Mouse (Mus musculus): ENCODE measurements around the gene Armc7. TPM values are rescaled to one million over a fixed set of nuclear protein-coding genes. Genes with fewer than 3 reads are reported as not detected.

The Armc7 gene
- 34.7 TPM for total RNA-seq (2023)

DNA sequence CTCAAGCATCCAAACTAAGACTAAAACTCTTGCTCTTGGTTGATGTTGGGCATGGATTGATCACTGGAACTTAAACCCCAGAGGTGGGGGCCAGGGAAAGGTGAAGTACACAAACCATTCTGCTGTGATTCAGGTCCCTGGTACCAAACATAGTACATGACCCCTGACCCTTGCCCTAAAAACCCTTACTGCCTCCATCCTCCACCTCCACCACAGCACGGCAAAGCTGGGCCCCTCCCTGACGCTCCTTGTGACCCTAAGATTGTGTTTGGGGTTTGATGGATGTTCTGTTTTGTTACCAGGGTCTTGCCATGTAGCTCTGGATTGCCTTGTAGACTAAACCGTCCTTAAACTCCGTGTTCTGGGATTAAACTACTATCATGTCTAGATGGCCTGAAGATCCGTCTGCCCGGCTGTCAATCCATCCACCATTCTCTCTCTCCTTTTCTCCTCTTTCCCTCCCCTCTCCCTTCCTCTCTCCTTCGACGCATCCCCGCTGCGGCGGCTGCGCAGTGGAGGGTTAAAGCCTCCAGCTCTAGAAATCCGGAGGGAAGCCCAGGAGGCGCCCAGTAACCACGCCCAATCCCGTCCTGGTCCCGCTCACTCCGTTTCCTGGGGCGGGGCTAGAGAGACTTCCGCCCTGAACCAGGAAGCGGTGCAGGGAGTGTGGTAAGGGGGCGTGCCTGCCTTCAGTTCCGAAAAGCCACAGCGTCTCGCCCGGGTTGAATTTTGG is at the start of gene Armc7:
TSS of gene Armc7 (plus strand) at position 643 of the 733 bp plus-strand sequence.

DNA sequence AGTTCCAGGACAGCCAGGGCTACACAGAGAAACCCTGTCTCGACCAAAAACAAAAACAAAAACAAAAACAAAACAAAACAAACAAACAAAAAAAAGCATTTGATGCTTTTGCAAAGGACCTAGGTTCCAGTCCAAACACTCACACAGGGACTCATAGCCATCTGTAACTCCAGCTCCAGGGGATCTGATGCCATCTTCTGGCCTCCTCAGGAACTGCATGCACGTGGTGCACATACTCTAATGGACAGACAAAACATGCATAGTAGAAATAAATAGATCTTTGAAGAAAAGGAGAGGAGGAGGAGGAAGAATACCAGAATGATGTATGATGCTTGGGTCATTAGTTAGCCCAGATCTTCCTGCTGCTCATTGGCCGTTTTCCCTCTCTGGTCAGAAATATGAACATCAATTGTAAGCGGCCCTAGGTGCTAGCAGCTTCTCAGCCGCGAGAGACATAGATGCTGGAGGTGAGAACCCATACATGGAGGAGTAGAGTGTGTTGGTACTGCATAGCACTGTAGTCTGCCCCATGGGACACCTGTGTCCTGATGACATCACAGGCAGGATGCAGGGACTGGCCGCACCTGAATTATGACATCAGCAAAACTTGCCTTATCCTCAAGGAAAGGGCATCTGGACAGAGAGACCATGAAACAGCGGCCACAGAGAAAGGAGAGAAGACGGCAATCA is 35.4 kb upstream of the Armc7 start, which contains the start of gene Trim80:
TSS of gene Trim80 (plus strand) at position 640 of the 690 bp plus-strand sequence.

DNA sequence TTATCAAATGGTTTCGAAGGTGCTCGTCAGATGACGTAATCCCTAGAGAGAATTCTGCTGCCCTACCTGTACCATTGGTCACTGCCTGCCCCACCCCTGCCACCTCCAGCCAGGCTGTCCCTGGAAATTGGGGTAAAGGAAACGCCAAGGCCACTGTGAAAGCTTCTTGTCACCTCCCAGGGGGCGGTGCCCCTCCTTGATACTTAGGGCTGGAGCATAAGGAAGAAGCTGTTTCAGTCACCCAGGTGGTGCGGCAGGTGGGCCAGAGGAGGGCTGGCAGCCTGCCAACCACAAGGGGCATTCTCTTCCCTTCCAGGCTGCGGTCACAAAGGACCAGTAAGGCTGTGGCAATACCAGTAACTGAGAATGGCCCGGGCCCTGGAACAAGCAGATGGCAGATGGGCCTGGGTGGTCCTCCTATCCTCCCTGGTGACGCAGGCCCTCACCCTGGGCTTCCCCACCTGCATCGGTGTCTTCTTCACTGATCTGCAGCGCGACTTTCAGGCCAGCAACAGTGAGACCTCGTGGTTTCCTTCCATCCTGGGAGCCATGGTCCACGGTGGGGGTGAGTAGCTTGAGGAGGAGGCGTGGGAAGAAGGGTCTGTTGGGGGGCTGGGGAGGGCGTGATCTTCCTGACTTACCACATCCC is 13.1 kb upstream of the Armc7 start, which contains the start of gene Slc16a5:
TSS of gene Slc16a5 (plus strand) at position 232 of the 649 bp plus-strand sequence.

DNA sequence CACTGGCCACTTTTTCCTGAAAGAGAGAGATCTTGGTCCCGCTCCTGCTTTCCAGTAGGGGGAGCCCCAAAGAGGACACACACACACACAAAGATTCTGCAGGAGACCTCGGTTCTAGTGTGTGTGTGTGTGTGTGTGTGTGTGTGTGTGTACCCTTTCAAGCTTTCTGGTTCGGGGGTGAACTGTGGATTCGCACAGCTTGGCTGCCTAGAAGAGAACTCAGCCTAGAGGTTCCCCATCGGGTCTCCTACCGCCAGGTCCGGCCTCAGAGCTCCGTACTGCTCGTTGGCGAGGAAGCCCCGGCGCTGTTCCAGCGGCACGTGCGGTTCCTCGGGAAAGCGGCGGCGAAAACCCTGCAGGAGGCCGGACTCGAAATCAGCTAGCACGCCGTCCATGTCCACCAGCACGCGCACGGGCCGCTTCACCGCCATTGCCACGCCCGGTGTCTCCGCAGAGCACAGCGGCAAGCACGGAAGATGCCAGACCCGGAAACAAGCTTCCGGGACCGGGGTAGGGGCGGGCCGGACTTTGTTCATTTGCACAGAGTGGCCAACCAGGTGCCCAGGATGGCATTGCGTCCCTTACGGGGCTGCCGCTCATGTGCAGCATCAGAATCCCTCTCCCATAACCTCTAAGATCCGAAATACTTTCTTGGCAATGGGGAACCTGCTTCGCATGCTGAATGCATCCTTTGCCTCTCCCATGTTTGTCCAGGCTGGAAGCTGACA is 16.1 kb downstream of the Armc7 start, which contains the start of gene Nt5c:
TSS of gene Nt5c (minus strand) at position 507 of the 728 bp plus-strand sequence.

DNA sequence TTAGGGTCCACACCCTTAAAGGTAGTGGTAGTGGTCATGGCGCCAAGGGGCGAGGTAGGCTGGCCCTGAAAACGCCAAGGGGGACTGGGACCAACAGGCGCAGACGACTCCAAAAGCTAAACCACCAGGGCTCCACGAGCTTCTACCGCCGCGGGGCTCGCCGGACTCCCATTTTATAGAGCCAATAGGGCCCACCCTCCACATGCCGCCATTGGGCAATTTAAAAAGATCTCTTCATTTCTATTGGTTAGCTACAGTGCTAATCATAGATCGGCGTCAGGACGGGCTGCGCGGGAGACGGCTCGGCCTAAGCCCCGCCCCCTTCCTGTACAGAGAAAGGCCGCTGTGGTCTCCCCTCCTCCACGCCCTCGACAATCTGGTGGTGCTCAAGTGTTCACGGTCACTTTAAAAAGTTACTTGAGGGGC is 38.8 kb downstream of the Armc7 start, which contains the start of gene Jpt1:
TSS of gene Jpt1 (minus strand) at position 150 of the 426 bp plus-strand sequence.

DNA sequence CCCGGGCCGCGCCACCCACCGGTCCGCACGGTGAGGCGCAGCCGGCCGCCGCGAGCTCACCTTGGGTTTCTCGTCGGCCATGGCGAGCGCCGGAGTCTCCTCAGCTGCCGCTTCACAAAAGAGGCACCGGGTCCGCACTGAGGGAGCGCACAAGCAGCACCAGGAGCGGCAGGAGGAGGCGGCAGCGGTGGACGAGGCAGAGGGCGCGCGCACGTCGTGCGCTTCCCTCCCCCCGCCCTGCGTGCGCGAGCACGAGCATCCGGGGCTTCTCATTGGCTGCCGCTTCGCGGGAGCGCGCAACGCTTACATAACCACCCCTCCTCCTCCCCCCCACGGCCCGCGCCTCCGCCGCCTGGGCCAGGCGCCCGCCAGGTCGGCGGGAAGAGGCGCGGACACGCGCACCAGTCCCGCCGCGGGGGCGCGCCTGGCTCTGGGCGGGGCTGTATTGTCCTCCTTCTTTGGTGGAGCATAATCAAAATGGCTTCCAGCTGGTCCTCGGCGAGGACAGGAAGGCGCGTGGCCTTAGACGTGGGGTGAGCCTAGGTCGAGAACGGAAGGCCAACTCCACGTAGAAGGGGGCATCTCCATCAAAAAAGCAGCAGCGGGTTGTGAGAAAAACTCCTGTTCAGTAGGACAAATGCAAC is 60.7 kb downstream of the Armc7 start, which contains the start of gene Sumo2:
TSS of gene Sumo2 (minus strand) at position 239 of the 644 bp plus-strand sequence.

Other genes with a start within 250 kb of the Armc7 start
- not detected for gene Grin2c, start 208.4 kb upstream of the Armc7 start, total RNA-seq (2023)
- 17.1 TPM for gene Fdxr, start 198.6 kb upstream of the Armc7 start, total RNA-seq (2023)
- 1.1 TPM for gene Fads6, start 178.0 kb upstream of the Armc7 start, total RNA-seq (2023)
- not detected for gene Otop2, start 168.5 kb upstream of the Armc7 start, total RNA-seq (2023)
- not detected for gene Ush1g, start 153.6 kb upstream of the Armc7 start, total RNA-seq (2023)
- not detected for gene Otop3, start 140.9 kb upstream of the Armc7 start, total RNA-seq (2023)
- gene Hid1, start 107.9 kb upstream of the Armc7 start, total RNA-seq (2023), result 28.6 TPM
- gene Cdr2l, start 93.8 kb upstream of the Armc7 start, total RNA-seq (2023), result 0.82 TPM
- 76.4 TPM for gene Mrpl58, start 71.9 kb upstream of the Armc7 start, total RNA-seq (2023)
- gene Atp5h, start 55.7 kb upstream of the Armc7 start, total RNA-seq (2023), result 215 TPM
- gene Kctd2, start 55.5 kb upstream of the Armc7 start, total RNA-seq (2023), result 52.0 TPM
- gene Trim80, start 35.1 kb upstream of the Armc7 start, total RNA-seq (2023), result not detected
- gene Slc16a5, start 13.2 kb upstream of the Armc7 start, total RNA-seq (2023), result 9.4 TPM
- gene Nt5c, start 16.2 kb downstream of the Armc7 start, total RNA-seq (2023), result 111 TPM
- gene Jpt1, start 38.7 kb downstream of the Armc7 start, total RNA-seq (2023), result 171 TPM
- 231 TPM for gene Sumo2, start 60.6 kb downstream of the Armc7 start, total RNA-seq (2023)
- gene Nup85, start 88.8 kb downstream of the Armc7 start, total RNA-seq (2023), result 48.4 TPM
- 31.5 TPM for gene Mrps7, start 128.3 kb downstream of the Armc7 start, total RNA-seq (2023)
- 85.0 TPM for gene Gga3, start 128.4 kb downstream of the Armc7 start, total RNA-seq (2023)
- gene Mif4gd, start 137.3 kb downstream of the Armc7 start, total RNA-seq (2023), result 91.1 TPM
- gene Slc25a19, start 152.6 kb downstream of the Armc7 start, total RNA-seq (2023), result 36.2 TPM
- 140 TPM for gene Grb2, start 232.9 kb downstream of the Armc7 start, total RNA-seq (2023)

All from CD4-positive naive resting alpha-beta T cell, adult 76 days (primary cell).